Mouse (Mus musculus): Measurements from ENCODE around the gene Gls2.

DNA sequence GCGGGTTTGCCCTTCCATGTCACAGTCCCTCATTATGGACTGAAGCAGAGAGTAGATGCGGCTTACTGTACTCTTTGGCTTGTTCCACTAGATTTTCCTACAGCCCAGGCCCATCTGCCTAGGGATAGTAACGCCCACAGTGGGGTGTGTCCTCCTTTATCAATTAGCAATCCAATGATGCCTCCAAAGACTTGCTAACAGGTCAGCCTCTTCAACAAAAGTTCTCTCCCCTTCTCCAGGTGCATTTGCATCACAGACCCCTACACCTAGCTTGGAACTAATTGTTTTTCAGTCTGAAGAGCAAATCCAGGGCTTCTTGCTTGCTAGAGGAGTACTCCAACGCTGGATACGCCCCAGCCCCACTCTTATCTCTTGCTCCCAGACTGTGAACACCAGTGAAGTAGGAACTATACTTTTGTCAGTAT, 7.1 kb upstream of the Gls2 start:
- no peak for TF ChIP-seq CTCF (IDR thresholded peaks at IDR 0.05; ENCODE audit: low read depth, low read length)
- peak; percentile 70 for TF ChIP-seq POLR2A (IDR thresholded peaks at IDR 0.05; ENCODE audit: insufficient read depth, low read length)
- peak; percentile 76; the same call in 1 of the 2 replicates for TF ChIP-seq EP300 (IDR thresholded peaks at IDR 0.05; ENCODE audit: insufficient read depth, low read depth, low read length)

Data from ES-Bruce4 (cell line).